Comparison of ENCODE assay signal across 10 mouse cellular contexts in genomic region chr6:125159773-125160557, GRCm38 (mm10). TPM values are rescaled to one million over a fixed set of nuclear protein-coding genes. Genes with fewer than 3 reads are reported as not detected.
DNase-seq lines count a peak whose midpoint lies in the region; ATAC-seq and TF ChIP-seq lines count a peak whose summit lies in the region.
"Had no signal": no experiment of that assay in that cellular context is flagged by ENCODE, and none has a peak within 500 bp of the region (broad histone marks: within the 10 kb centered on the region; RNA-seq: fewer than 3 reads in every experiment).

No protein-coding gene starts in this region.

- H3K36me3 ChIP-seq in hindbrain, embryonic 11.5 days (ENCODE audit: control insufficient read depth, insufficient read depth, low read length): peaks cover 12% of the 10 kb centered on the region
- peaks cover 18% of the 10 kb centered on the region; the same call in 1 of the 2 replicates for H3K36me3 ChIP-seq in hindbrain, postnatal 0 days (ENCODE audit: insufficient read depth, low read length)
- peaks cover 54% of the 10 kb centered on the region for H3K36me3 ChIP-seq in intestine, embryonic 14.5 days (ENCODE audit: control insufficient read depth, insufficient read depth, low read length)

- 88% methylated on average over 7 of the region's 7 CpGs for WGBS in hindbrain, embryonic 11.5 days
- 84% methylated on average over 7 of the region's 7 CpGs for WGBS in hindbrain, postnatal 0 days
- 71% methylated on average over 7 of the region's 7 CpGs for WGBS in intestine, embryonic 14.5 days

- no peak overlapping the region for H3K9ac ChIP-seq in hindbrain, embryonic 11.5 days (ENCODE audit: low read depth, low read length)
- H3K9ac ChIP-seq in hindbrain, postnatal 0 days (replicated peaks; ENCODE audit: low read length): no peak overlapping the region
- H3K9ac ChIP-seq in intestine, embryonic 14.5 days (ENCODE audit: low read length): no peak overlapping the region

- no peaks in the 10 kb centered on the region for H3K27me3 ChIP-seq in hindbrain, embryonic 11.5 days (ENCODE audit: control insufficient read depth, insufficient read depth, low read length)
- no peaks in the 10 kb centered on the region for H3K27me3 ChIP-seq in hindbrain, postnatal 0 days (ENCODE audit: insufficient read depth, low read length)
- no peaks in the 10 kb centered on the region for H3K27me3 ChIP-seq in intestine, embryonic 14.5 days (replicated peaks; ENCODE audit: control insufficient read depth, insufficient read depth, low read length)

- H3K9me3 ChIP-seq in hindbrain, embryonic 11.5 days (ENCODE audit: control insufficient read depth, low read length): no peaks in the 10 kb centered on the region
- no peaks in the 10 kb centered on the region for H3K9me3 ChIP-seq in hindbrain, postnatal 0 days (ENCODE audit: low read length)
- H3K9me3 ChIP-seq in intestine, embryonic 14.5 days (ENCODE audit: control insufficient read depth, low read length): no peaks in the 10 kb centered on the region

- H3K4me3 ChIP-seq in hindbrain, embryonic 11.5 days (ENCODE audit: low read depth, low read length): no peak overlapping the region
- H3K4me3 ChIP-seq in hindbrain, postnatal 0 days (ENCODE audit: low read length): no peak overlapping the region
- H3K4me3 ChIP-seq in intestine, embryonic 14.5 days (ENCODE audit: low read depth, low read length): no peak overlapping the region

- no peak overlapping the region for H3K4me2 ChIP-seq in hindbrain, embryonic 11.5 days (replicated peaks; ENCODE audit: low read depth, low read length)
- no peak overlapping the region for H3K4me2 ChIP-seq in hindbrain, postnatal 0 days (ENCODE audit: low read depth, low read length)
- H3K4me2 ChIP-seq in intestine, embryonic 14.5 days (ENCODE audit: low read length): no peak overlapping the region

- 0 out of 2 replicates have a peak overlapping the region, but pooled peaks have one; percentile 24 for H3K27ac ChIP-seq in hindbrain, embryonic 11.5 days (ENCODE audit: low read depth, low read length)
- H3K27ac ChIP-seq in hindbrain, postnatal 0 days: no peak overlapping the region
- peak overlapping the region; percentile 45; the same call in 1 of the 2 replicates for H3K27ac ChIP-seq in intestine, embryonic 14.5 days (ENCODE audit: low read depth)

- peaks cover 9% of the 10 kb centered on the region for H3K4me1 ChIP-seq in hindbrain, embryonic 11.5 days (replicated peaks; ENCODE audit: control insufficient read depth, insufficient read depth, low read length)
- 0 out of 2 replicates have a peak, but pooled peaks cover 8% of the 10 kb centered on the region for H3K4me1 ChIP-seq in hindbrain, postnatal 0 days (ENCODE audit: insufficient read depth, low read length)
- H3K4me1 ChIP-seq in intestine, embryonic 14.5 days (replicated peaks; ENCODE audit: control insufficient read depth, insufficient read depth, low read length): peaks cover 19% of the 10 kb centered on the region

- DNase-seq in hindbrain, embryonic 11.5 days (ENCODE audit: low spot score): no peak
- no peak for DNase-seq in hindbrain, postnatal 0 days (ENCODE audit: low spot score)
- DNase-seq in A20 (ENCODE audit: low read depth, low spot score): peak; percentile 54
- peak; percentile 49 for DNase-seq in ES-CJ7 (ENCODE audit: low read depth, low spot score)
- DNase-seq in intestine, embryonic 14.5 days (ENCODE audit: low spot score): no peak
- no peak for DNase-seq in MN1 (ENCODE audit: low spot score)
- DNase-seq in kidney, postnatal 36 days: no peak
- DNase-seq in right cerebral cortex, postnatal 10 days (ENCODE audit: low spot score in 2 of 2): no peak
- DNase-seq: left cerebral cortex, postnatal 4 days; retina, postnatal 1 day had no signal

- no peak for TF ChIP-seq CTCF in hindbrain, postnatal 0 days (IDR thresholded peaks at IDR 0.05; ENCODE audit: low read depth)

- no peak for ATAC-seq in hindbrain, embryonic 11.5 days (ENCODE audit: low FRiP score)
- ATAC-seq in hindbrain, postnatal 0 days: no peak
- no peak for ATAC-seq in intestine, embryonic 14.5 days (replicated peaks; ENCODE audit: low FRiP score, low TSS enrichment, low read depth)

RNA-seq across cellular contexts. Expression of gene Gapdh, which starts 6.3 kb away (rescaled TPM):
- 2,070 and 2,095 TPM in 2 replicates for polyA plus RNA-seq in hindbrain, embryonic 11.5 days (2014; fragmentation: Nextera tagmentation; extraction: Ambion mirVana)
- 2,711 and 2,736 TPM in 2 replicates for total RNA-seq in hindbrain, postnatal 0 days (2014; rRNA removed)
- polyA plus RNA-seq in hindbrain, postnatal 0 days (2015; fragmentation: Nextera tagmentation; extraction: Ambion mirVana): 1,874 and 1,919 TPM in 2 replicates
- polyA plus RNA-seq in intestine, embryonic 14.5 days (2014; fragmentation: Nextera tagmentation; extraction: Ambion mirVana): 2,406 and 2,408 TPM in 2 replicates

RNA-seq across cellular contexts. Expression of gene Iffo1, which starts 14.9 kb away (rescaled TPM):
- polyA plus RNA-seq in hindbrain, embryonic 11.5 days (2014; fragmentation: Nextera tagmentation; extraction: Ambion mirVana): 10.3 and 10.4 TPM in 2 replicates
- 29.1 and 30.5 TPM in 2 replicates for total RNA-seq in hindbrain, postnatal 0 days (2014; rRNA removed)
- polyA plus RNA-seq in hindbrain, postnatal 0 days (2015; fragmentation: Nextera tagmentation; extraction: Ambion mirVana): 20.3 and 20.6 TPM in 2 replicates
- 6.7 and 7.6 TPM in 2 replicates for polyA plus RNA-seq in intestine, embryonic 14.5 days (2014; fragmentation: Nextera tagmentation; extraction: Ambion mirVana)

RNA-seq across cellular contexts. Expression of gene Nop2, which starts 28.3 kb away (rescaled TPM):
- polyA plus RNA-seq in hindbrain, embryonic 11.5 days (2014; fragmentation: Nextera tagmentation; extraction: Ambion mirVana): 45.3 and 58.8 TPM in 2 replicates
- total RNA-seq in hindbrain, postnatal 0 days (2014; rRNA removed): 33.9 and 34.2 TPM in 2 replicates
- polyA plus RNA-seq in hindbrain, postnatal 0 days (2015; fragmentation: Nextera tagmentation; extraction: Ambion mirVana): 37.3 and 38.8 TPM in 2 replicates
- 72.1 and 75.2 TPM in 2 replicates for polyA plus RNA-seq in intestine, embryonic 14.5 days (2014; fragmentation: Nextera tagmentation; extraction: Ambion mirVana)

RNA-seq across cellular contexts. Expression of gene Ncapd2, which starts 31.5 kb away (rescaled TPM):
- polyA plus RNA-seq in hindbrain, embryonic 11.5 days (2014; fragmentation: Nextera tagmentation; extraction: Ambion mirVana): 109 and 110 TPM in 2 replicates
- total RNA-seq in hindbrain, postnatal 0 days (2014; rRNA removed): 47.1 and 56.3 TPM in 2 replicates
- 30.3 and 34.1 TPM in 2 replicates for polyA plus RNA-seq in hindbrain, postnatal 0 days (2015; fragmentation: Nextera tagmentation; extraction: Ambion mirVana)
- 109 and 129 TPM in 2 replicates for polyA plus RNA-seq in intestine, embryonic 14.5 days (2014; fragmentation: Nextera tagmentation; extraction: Ambion mirVana)

RNA-seq across cellular contexts. Expression of gene Mrpl51, which starts 31.6 kb away (rescaled TPM):
- 184 and 189 TPM in 2 replicates for polyA plus RNA-seq in hindbrain, embryonic 11.5 days (2014; fragmentation: Nextera tagmentation; extraction: Ambion mirVana)
- 20.6 and 40.3 TPM in 2 replicates for total RNA-seq in hindbrain, postnatal 0 days (2014; rRNA removed)
- polyA plus RNA-seq in hindbrain, postnatal 0 days (2015; fragmentation: Nextera tagmentation; extraction: Ambion mirVana): 159 and 163 TPM in 2 replicates
- 217 and 221 TPM in 2 replicates for polyA plus RNA-seq in intestine, embryonic 14.5 days (2014; fragmentation: Nextera tagmentation; extraction: Ambion mirVana)

Comparison
In these comparisons a context has a peak if more than half of its experiments do, and no peak if none do; other contexts are left out.
1. DNase-seq: peak in A20 (single experiment) and ES-CJ7 (single experiment); none in hindbrain, embryonic 11.5 days (single experiment), hindbrain, postnatal 0 days (single experiment), intestine, embryonic 14.5 days (single experiment), MN1 (single experiment), kidney, postnatal 36 days (0 of 2) and right cerebral cortex, postnatal 10 days (0 of 2).